Mouse (Mus musculus) neural tube, embryonic 11.5 days (tissue): ENCODE data around the gene Cntrl. TPM values are rescaled to one million over a fixed set of nuclear protein-coding genes. Genes with fewer than 3 reads are reported as not detected.

ENCODE experiments used
- ATAC-seq: fragments of 200-750 bp; cut with Nextera tagmentation; 2 replicates; pipeline ENCODE4 v1.8.0; 2017; ENCODE audit warnings: moderate number of reproducible peaks, mild to moderate bottlenecking, moderate TSS enrichment, moderate library complexity; ENCODE audit not compliant: insufficient read depth, low FRiP score, low TSS enrichment
- DNase-seq: peaks from one replicate; pipeline ENCODE4 v3.0.0-alpha.2; 2015; ENCODE audit warnings: low spot score
- H3K27ac ChIP-seq: fragments of 300-500 bp; sonication (generic); 2 replicates; pipeline ENCODE4 v1.5.1; 2014; ENCODE audit warnings: low read depth, mild to moderate bottlenecking, low read length
- H3K27me3 ChIP-seq: fragments of 300-500 bp; sonication (generic); 2 replicates; pipeline ENCODE4 v1.6.1; 2014; ENCODE audit warnings: mild to moderate bottlenecking, low read length, mixed read lengths; ENCODE audit not compliant: control insufficient read depth, insufficient read depth
- H3K36me3 ChIP-seq: fragments of 300-500 bp; sonication (generic); 2 replicates; pipeline ENCODE4 v1.6.1; 2014; ENCODE audit warnings: mild to moderate bottlenecking, low read length, moderate library complexity, mixed read lengths; ENCODE audit not compliant: control insufficient read depth, insufficient read depth
- H3K4me1 ChIP-seq: fragments of 300-500 bp; sonication (generic); 2 replicates; pipeline ENCODE4 v1.6.1; 2014; ENCODE audit warnings: low read length, mixed read lengths; ENCODE audit not compliant: control insufficient read depth, insufficient read depth
- H3K4me2 ChIP-seq: fragments of 300-500 bp; sonication (generic); 2 replicates; pipeline ENCODE4 v1.6.1; 2014; ENCODE audit warnings: low read depth, mild to moderate bottlenecking, moderate library complexity
- H3K4me3 ChIP-seq: fragments of 300-500 bp; sonication (generic); 2 replicates; pipeline ENCODE4 v1.5.1; 2014; ENCODE audit warnings: low read depth, low read length
- H3K9ac ChIP-seq: fragments of 300-500 bp; sonication (generic); 2 replicates; pipeline ENCODE4 v1.6.1; 2014; ENCODE audit warnings: mild to moderate bottlenecking, low read length
- H3K9me3 ChIP-seq: fragments of 300-500 bp; sonication (generic); 2 replicates; pipeline ENCODE4 v1.6.1; 2016; ENCODE audit warnings: low read length; ENCODE audit not compliant: control insufficient read depth
- WGBS: fragments of 180-500 bp; shearing (Covaris S2); extraction: QIAGEN DNeasy Blood & Tissue Kit; methylation state at CpG from one replicate; pipeline ENCODE4 v1.1.7; 2014; 5-methylcytosine and 5-hydroxymethylcytosine counted together
- polyA plus RNA-seq: library from polyadenylated mRNA; unstranded; fragments of >200 nt; fragmentation: Nextera tagmentation; extraction: Ambion mirVana; gene quantifications from 2 replicates; pipeline ENCODE4 v1.2.1, GENCODE M21; 2014

The Cntrl gene
- polyA plus RNA-seq, 1 experiment from 2014 or later = 24.3 TPM

- WGBS = 74% methylated on average over 4 of the region's 4 CpGs
- H3K9me3 ChIP-seq = no peaks in the 10 kb centered on the region
- H3K4me1 ChIP-seq = no peaks in the 10 kb centered on the region
- H3K4me2 ChIP-seq = no peak overlapping the region
- H3K27ac ChIP-seq = no peak overlapping the region
- no peaks in the 10 kb centered on the region for H3K27me3 ChIP-seq
- H3K36me3 ChIP-seq = no peaks in the 10 kb centered on the region
- no peak for ATAC-seq
- no peak overlapping the region for H3K9ac ChIP-seq
- H3K4me3 ChIP-seq = no peak overlapping the region
- no peak for DNase-seq
Measured at GRCm38 (mm10) chr2:35070275-35070674, 39.0 kb upstream of the Cntrl start.

DNA sequence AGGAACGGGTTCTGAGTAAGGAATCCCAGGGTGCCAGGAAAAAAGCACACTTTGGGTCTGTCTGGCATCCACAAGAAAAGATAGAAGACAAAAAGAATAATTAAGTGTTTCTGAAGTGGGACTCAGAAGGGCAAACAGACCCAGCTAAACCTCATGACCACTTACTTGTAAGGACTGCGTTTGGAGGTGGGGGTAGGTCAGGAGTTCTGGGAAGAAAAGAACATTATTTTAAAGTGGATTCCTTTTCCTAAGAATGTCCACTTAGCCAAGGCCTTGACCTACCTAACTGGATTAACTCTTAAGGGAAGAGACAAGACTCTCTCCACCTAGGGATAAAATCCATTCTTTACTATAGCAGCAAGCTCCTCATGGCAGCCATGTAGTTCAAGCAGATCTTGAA, 36.7 kb upstream of the Cntrl start:
- Histone ChIP-seq H3K9ac (no peak overlapping the region), H3K4me2 (no peak overlapping the region), H3K27me3 (no peaks in the 10 kb centered on the region), H3K4me3 (no peak overlapping the region), H3K4me1 (no peaks in the 10 kb centered on the region), H3K27ac (no peak overlapping the region), H3K36me3 (no peaks in the 10 kb centered on the region), H3K9me3 (no peaks in the 10 kb centered on the region)
- DNase-seq = no peak
- 81% methylated on average over 2 of the region's 2 CpGs for WGBS
- ATAC-seq = no peak

DNA sequence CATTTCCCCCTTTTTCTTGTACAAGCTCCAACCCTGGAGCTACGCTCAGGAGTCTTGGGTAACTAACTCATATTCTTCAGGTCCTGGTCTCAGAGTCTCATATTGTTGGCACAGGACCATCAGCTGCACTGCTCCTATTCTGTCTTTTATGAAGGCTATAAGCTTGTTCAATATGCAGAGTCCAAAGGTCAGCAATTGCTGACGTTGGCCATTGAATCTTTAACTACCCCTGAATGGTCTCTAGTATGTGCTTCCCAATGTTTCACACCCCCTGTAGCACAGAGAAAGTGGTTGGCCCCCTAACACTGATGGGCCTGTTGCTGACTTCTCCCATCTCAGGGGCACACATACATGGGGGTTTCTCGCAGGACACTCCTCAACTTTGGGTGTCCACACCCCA, 35.0 kb upstream of the Cntrl start:
- no peaks in the 10 kb centered on the region for H3K9me3 ChIP-seq
- H3K27me3 ChIP-seq = no peaks in the 10 kb centered on the region
- H3K9ac ChIP-seq = no peak overlapping the region
- no peaks in the 10 kb centered on the region for H3K4me1 ChIP-seq
- H3K4me3 ChIP-seq = no peak overlapping the region
- DNase-seq (no peak), ATAC-seq (no peak)
- WGBS = 97% methylated on average over 3 of the region's 3 CpGs
- no peak overlapping the region for H3K4me2 ChIP-seq
- no peak overlapping the region for H3K27ac ChIP-seq
- no peaks in the 10 kb centered on the region for H3K36me3 ChIP-seq

- H3K4me1 ChIP-seq = no peaks in the 10 kb centered on the region
- ATAC-seq (no peak), DNase-seq (no peak)
Measured at GRCm38 (mm10) chr2:35079166-35079565, 30.1 kb upstream of the Cntrl start.

GRCm38 (mm10) chr2:35087418-35087817, 21.9 kb upstream of the Cntrl start:
- H3K27ac ChIP-seq = no peak overlapping the region
- H3K9ac ChIP-seq = no peak overlapping the region
- H3K4me3 ChIP-seq = no peak overlapping the region
- H3K4me2 ChIP-seq = no peak overlapping the region
- no peaks in the 10 kb centered on the region for H3K9me3 ChIP-seq
- H3K4me1 ChIP-seq = no peaks in the 10 kb centered on the region
- H3K36me3 ChIP-seq = no peaks in the 10 kb centered on the region
- H3K27me3 ChIP-seq = no peaks in the 10 kb centered on the region
- 84% methylated on average over 4 of the region's 4 CpGs for WGBS
- ATAC-seq = no peak
- DNase-seq = no peak

More at GRCm38 (mm10) chr2:35079166-35079565, 30.1 kb upstream of the Cntrl start:
- Histone ChIP-seq H3K27ac (no peak overlapping the region), H3K36me3 (no peaks in the 10 kb centered on the region), H3K4me3 (no peak overlapping the region), H3K27me3 (no peaks in the 10 kb centered on the region), H3K9me3 (no peaks in the 10 kb centered on the region), H3K9ac (no peak overlapping the region), H3K4me2 (no peak overlapping the region)
- WGBS = 59% methylated on average over 6 of the region's 6 CpGs

- Histone ChIP-seq H3K4me3 (no peak overlapping the region), H3K9me3 (no peaks in the 10 kb centered on the region), H3K4me1 (no peaks in the 10 kb centered on the region), H3K27ac (no peak overlapping the region), H3K4me2 (no peak overlapping the region), H3K27me3 (no peaks in the 10 kb centered on the region), H3K36me3 (no peaks in the 10 kb centered on the region), H3K9ac (no peak overlapping the region)
- 91% methylated on average over 6 of the region's 6 CpGs for WGBS
- DNase-seq (no peak), ATAC-seq (no peak)
Measured at GRCm38 (mm10) chr2:35100529-35100928, 8.8 kb upstream of the Cntrl start.

DNA sequence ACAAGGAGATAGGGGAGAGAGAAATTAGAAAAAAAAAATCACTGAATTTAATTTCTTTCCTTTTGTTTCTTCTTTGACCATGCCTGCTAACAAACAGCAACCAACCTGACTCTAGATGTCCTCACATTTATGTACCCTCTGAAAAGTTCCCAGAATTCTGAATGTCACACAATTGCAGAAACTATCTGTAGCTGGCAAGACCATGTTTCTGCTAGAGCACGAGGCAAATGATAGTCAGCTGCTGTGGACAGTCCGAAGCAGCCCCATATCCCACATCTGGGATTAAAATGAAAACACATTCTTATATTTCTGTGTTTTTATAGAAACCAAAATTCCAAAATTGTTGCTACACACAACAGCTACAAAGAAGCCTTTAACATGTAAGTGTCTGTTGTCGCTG, 7.8 kb upstream of the Cntrl start, which contains the start of gene AI182371:
TSS of gene AI182371 (minus strand) at position 101 of the 400 bp plus-strand sequence.
- H3K4me2 ChIP-seq = no peak within 1 kb of the TSS
- DNase-seq = no peak

GRCm38 (mm10) chr2:35102777-35103176, 6.5 kb upstream of the Cntrl start:
- Histone ChIP-seq H3K4me1 (no peaks in the 10 kb centered on the region), H3K9ac (no peak overlapping the region), H3K4me3 (no peak overlapping the region), H3K4me2 (no peak overlapping the region), H3K27ac (no peak overlapping the region), H3K9me3 (no peaks in the 10 kb centered on the region), H3K27me3 (no peaks in the 10 kb centered on the region), H3K36me3 (no peaks in the 10 kb centered on the region)
- ATAC-seq = no peak
- no peak for DNase-seq

More for the DNA sequence above, 7.8 kb upstream of the Cntrl start, which contains the start of gene AI182371:
- no peak within 1 kb of the TSS for H3K27ac ChIP-seq
- no peaks in the 10 kb centered on the region for H3K4me1 ChIP-seq
- H3K36me3 ChIP-seq = no peaks in the 10 kb centered on the region
- H3K27me3 ChIP-seq = no peaks in the 10 kb centered on the region
- no peaks in the 10 kb centered on the region for H3K9me3 ChIP-seq
- ATAC-seq = no peak
- H3K9ac ChIP-seq = no peak within 1 kb of the TSS
- H3K4me3 ChIP-seq = no peak within 1 kb of the TSS
- 92% methylated on average over 3 of the region's 3 CpGs for WGBS

DNA sequence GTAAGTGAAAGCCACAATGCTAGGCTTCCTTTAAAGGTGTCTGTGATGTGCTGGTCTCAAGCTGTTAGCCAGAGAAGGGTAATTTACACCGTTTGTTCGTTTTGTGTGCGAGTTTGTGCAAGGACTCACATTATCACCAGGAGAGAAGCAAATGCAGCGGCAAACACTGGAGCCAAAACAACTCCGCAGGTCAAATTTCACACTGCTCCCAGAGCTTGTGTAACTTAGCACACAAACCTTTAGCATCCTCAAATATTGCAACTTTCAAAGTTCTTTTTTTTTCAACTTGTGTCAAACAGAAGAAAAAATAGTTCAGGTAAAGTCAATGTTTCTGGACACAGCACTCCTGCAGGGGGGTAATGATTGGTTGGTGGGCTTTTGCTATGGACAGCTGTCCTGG, 5.7 kb upstream of the Cntrl start:
- H3K36me3 ChIP-seq = no peaks in the 10 kb centered on the region
- no peak overlapping the region for H3K4me2 ChIP-seq
- H3K9ac ChIP-seq = no peak overlapping the region
- H3K27me3 ChIP-seq = no peaks in the 10 kb centered on the region
- H3K4me1 ChIP-seq = no peaks in the 10 kb centered on the region
- no peak overlapping the region for H3K27ac ChIP-seq
- H3K4me3 ChIP-seq = no peak overlapping the region
- no peaks in the 10 kb centered on the region for H3K9me3 ChIP-seq
- no peak for ATAC-seq
- 64% methylated on average over 5 of the region's 5 CpGs for WGBS
- DNase-seq = no peak
